Mouse (Mus musculus) embryonic facial prominence, embryonic 11.5 days (tissue): ENCODE results near the gene Slc29a2. TPM values are rescaled to one million over a fixed set of nuclear protein-coding genes. Genes with fewer than 3 reads are reported as not detected.

ENCODE experiments used
- ATAC-seq: fragments of 200-750 bp; cut with Nextera tagmentation; replicated peaks from 2 replicates; pipeline ENCODE4 v1.8.0; 2017; ENCODE audit warnings: low read depth; ENCODE audit not compliant: insufficient number of reproducible peaks, low FRiP score, low TSS enrichment
- DNase-seq: peaks from one replicate; pipeline ENCODE4 v3.0.0-alpha.2; 2015; ENCODE audit warnings: low spot score
- H3K27ac ChIP-seq: fragments of 300-500 bp; sonication (generic); replicated peaks from 2 replicates; pipeline ENCODE4 v1.5.1; 2014; ENCODE audit warnings: mild to moderate bottlenecking, low read depth, low read length, control low read depth
- H3K27me3 ChIP-seq: fragments of 300-500 bp; sonication (generic); 2 replicates; pipeline ENCODE4 v1.6.1; 2014; ENCODE audit warnings: mild to moderate bottlenecking, low read length, moderate library complexity, mixed read lengths; ENCODE audit not compliant: control insufficient read depth, insufficient read depth
- H3K36me3 ChIP-seq: fragments of 300-500 bp; sonication (generic); replicated peaks from 2 replicates; pipeline ENCODE4 v1.6.1; 2014; ENCODE audit warnings: low read depth, mild to moderate bottlenecking, low read length, moderate library complexity, mixed read lengths; ENCODE audit not compliant: control insufficient read depth, insufficient read depth
- H3K4me1 ChIP-seq: fragments of 300-500 bp; sonication (generic); 2 replicates; pipeline ENCODE4 v1.6.1; 2014; ENCODE audit warnings: low read length, mixed read lengths; ENCODE audit not compliant: control insufficient read depth, insufficient read depth
- H3K4me2 ChIP-seq: fragments of 300-500 bp; sonication (generic); 2 replicates; pipeline ENCODE4 v1.6.1; 2014; ENCODE audit warnings: low read depth, mild to moderate bottlenecking, control low read depth, low read length, moderate library complexity
- H3K4me3 ChIP-seq: fragments of 300-500 bp; sonication (generic); 2 replicates; pipeline ENCODE4 v1.5.1; 2014; ENCODE audit warnings: low read depth, low read length, control low read depth
- H3K9ac ChIP-seq: fragments of 300-500 bp; sonication (generic); replicated peaks from 2 replicates; pipeline ENCODE4 v1.6.1; 2014; ENCODE audit warnings: mild to moderate bottlenecking, control low read depth, low read length
- H3K9me3 ChIP-seq: fragments of 300-500 bp; sonication (generic); replicated peaks from 2 replicates; pipeline ENCODE4 v1.6.1; 2016; ENCODE audit warnings: mild to moderate bottlenecking, low read length, inconsistent platforms, mixed read lengths; ENCODE audit not compliant: control insufficient read depth
- WGBS: fragments of 180-500 bp; shearing (Covaris S2); extraction: QIAGEN DNeasy Blood & Tissue Kit; methylation state at CpG from one replicate; pipeline ENCODE4 v1.1.7; 2014; 5-methylcytosine and 5-hydroxymethylcytosine counted together
- polyA plus RNA-seq: library from polyadenylated mRNA; unstranded; fragments of >200 nt; fragmentation: Nextera tagmentation; extraction: Ambion mirVana; gene quantifications from 2 replicates; pipeline ENCODE4 v1.2.1, GENCODE M21; 2014

Gene Slc29a2
- polyA plus RNA-seq, 1 experiment from 2014 or later, result 4.4 TPM

DNA sequence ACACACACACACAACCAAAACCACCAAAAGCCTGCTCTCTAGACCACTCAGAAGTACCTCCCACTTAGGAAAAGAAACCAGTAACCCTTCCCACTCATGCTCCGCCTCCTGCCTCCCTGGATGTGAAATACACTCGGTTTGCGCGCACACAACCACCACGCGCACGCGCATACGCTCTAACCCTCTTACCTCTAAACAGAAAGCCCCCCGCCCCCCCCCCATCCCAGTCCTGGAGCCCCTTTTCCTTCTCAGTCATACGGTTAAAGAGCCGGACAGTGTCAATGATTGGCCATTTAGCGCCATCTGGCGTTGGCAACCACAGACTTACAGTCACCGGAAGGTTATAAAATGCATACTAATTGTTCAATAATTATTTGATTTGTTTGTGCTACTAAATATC, 49.4 kb downstream of the Slc29a2 start:
- peak; percentile 93 for DNase-seq
- no peaks in the 10 kb centered on the region for H3K36me3 ChIP-seq
- H3K9ac ChIP-seq, result no peak overlapping the region; the same call in 1 of the 2 replicates
- H3K27ac ChIP-seq, result peak overlapping the region; percentile 81
- H3K4me2 ChIP-seq, result peak overlapping the region; percentile 97
- no peaks in the 10 kb centered on the region for H3K9me3 ChIP-seq
- H3K27me3 ChIP-seq, result peaks cover 3% of the 10 kb centered on the region
- under 1% methylated on average over 15 of the region's 15 CpGs for WGBS
- H3K4me3 ChIP-seq, result peak overlapping the region; percentile 35
- peaks cover 20% of the 10 kb centered on the region for H3K4me1 ChIP-seq
- ATAC-seq, result no peak

DNA sequence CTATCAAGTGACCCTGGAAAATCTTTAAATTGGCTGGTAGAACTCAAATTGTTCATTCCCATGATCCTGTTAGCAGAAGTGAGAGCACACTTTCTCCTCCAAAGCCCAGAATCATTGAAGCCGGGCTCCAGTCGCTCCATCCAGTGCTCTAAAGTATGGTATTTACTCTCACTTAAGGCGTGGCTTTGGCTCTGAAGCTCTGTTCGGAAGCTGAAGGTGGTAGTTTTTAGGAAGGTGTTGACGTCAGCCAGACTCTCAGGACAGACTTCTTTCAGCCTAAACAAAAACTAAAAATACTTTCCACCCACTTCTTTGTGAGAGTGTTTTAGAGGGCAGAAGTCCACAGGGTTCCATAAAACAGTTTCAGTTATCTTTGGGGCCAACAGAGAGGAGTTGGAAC, 49.9 kb downstream of the Slc29a2 start:
- H3K27me3 ChIP-seq, result peaks cover 3% of the 10 kb centered on the region
- H3K4me2 ChIP-seq, result no peak overlapping the region
- no peak overlapping the region for H3K9ac ChIP-seq
- no peaks in the 10 kb centered on the region for H3K9me3 ChIP-seq
- H3K27ac ChIP-seq, result no peak overlapping the region
- DNase-seq, result no peak
- peaks cover 16% of the 10 kb centered on the region for H3K4me1 ChIP-seq
- no peaks in the 10 kb centered on the region for H3K36me3 ChIP-seq
- 44% methylated on average over 5 of the region's 5 CpGs for WGBS
- ATAC-seq, result no peak
- H3K4me3 ChIP-seq, result no peak overlapping the region

DNA sequence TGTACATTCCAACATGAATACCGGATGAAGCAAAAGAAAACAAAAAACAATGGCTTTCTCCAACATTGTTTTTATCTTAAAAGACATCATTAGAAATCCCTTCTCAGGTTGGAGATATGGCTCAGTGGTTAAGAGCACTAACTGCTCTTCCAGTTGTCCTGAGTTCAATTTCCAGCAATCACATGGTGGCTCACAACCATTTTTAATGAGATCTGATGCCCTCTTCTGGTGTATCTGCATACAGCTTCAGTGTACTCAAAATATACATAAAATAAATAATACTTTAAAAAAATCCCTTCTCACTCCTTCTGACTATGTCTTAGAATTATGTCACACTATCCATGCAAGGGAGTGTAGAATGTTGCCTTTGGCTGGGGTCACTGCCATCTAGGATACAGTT, 55.6 kb downstream of the Slc29a2 start:
- Histone ChIP-seq H3K4me1 (no peaks in the 10 kb centered on the region), H3K27ac (no peak overlapping the region), H3K36me3 (no peaks in the 10 kb centered on the region), H3K9ac (no peak overlapping the region), H3K4me2 (no peak overlapping the region), H3K9me3 (no peaks in the 10 kb centered on the region), H3K4me3 (no peak overlapping the region), H3K27me3 (peaks cover 33% of the 10 kb centered on the region)
- whole genome bisulfite sequencing, result 93% methylated on average over 1 of the region's 1 CpGs
- DNase-seq, result no peak
- no peak for ATAC-seq

Other genes with a start within 250 kb of the Slc29a2 start
- 92.9 and 109 TPM in 2 replicates for gene Rbm4, start 230.0 kb upstream of the Slc29a2 start, polyA plus RNA-seq
- 18.4 and 25.8 TPM in 2 replicates for gene Gm21992, start 212.2 kb upstream of the Slc29a2 start, polyA plus RNA-seq
- 110 and 111 TPM in 2 replicates for gene Rbm14, start 212.2 kb upstream of the Slc29a2 start, polyA plus RNA-seq
- gene Ccs, start 184.5 kb upstream of the Slc29a2 start, polyA plus RNA-seq, result 44.9 and 45.8 TPM in 2 replicates
- gene Ccdc87, start 184.5 kb upstream of the Slc29a2 start, polyA plus RNA-seq, result not detected in 2 replicates
- 20.9 and 30.3 TPM in 2 replicates for gene Ctsf, start 168.7 kb upstream of the Slc29a2 start, polyA plus RNA-seq
- 4.3 and 5.6 TPM in 2 replicates for gene Actn3, start 146.0 kb upstream of the Slc29a2 start, polyA plus RNA-seq
- gene Zdhhc24, start 145.2 kb upstream of the Slc29a2 start, polyA plus RNA-seq, result 7.4 and 8.7 TPM in 2 replicates
- gene Bbs1, start 117.2 kb upstream of the Slc29a2 start, polyA plus RNA-seq, result 4.7 and 4.8 TPM in 2 replicates
- gene Dpp3, start 95.6 kb upstream of the Slc29a2 start, polyA plus RNA-seq, result 133 and 138 TPM in 2 replicates
- gene Peli3, start 80.7 kb upstream of the Slc29a2 start, polyA plus RNA-seq, result 1.7 TPM in 2 replicates
- gene Mrpl11, start 61.7 kb upstream of the Slc29a2 start, polyA plus RNA-seq, result 164 and 173 TPM in 2 replicates
- gene Npas4, start 33.5 kb upstream of the Slc29a2 start, polyA plus RNA-seq, result not detected in 2 replicates
- 38.5 and 40.8 TPM in 2 replicates for gene B4gat1, start 15.0 kb downstream of the Slc29a2 start, polyA plus RNA-seq
- 0.96 and 1.6 TPM in 2 replicates for gene AC124502.3, start 15.0 kb downstream of the Slc29a2 start, polyA plus RNA-seq
- gene Brms1, start 17.5 kb downstream of the Slc29a2 start, polyA plus RNA-seq, result 47.5 and 47.9 TPM in 2 replicates
- gene Rin1, start 26.6 kb downstream of the Slc29a2 start, polyA plus RNA-seq, result 0.99 and 1.2 TPM in 2 replicates
- gene Cd248, start 44.2 kb downstream of the Slc29a2 start, polyA plus RNA-seq, result 43.1 and 48.4 TPM in 2 replicates
- gene Tmem151a, start 61.7 kb downstream of the Slc29a2 start, polyA plus RNA-seq, result 1.8 and 2.1 TPM in 2 replicates
- gene Yif1a, start 64.7 kb downstream of the Slc29a2 start, polyA plus RNA-seq, result 62.8 and 75.8 TPM in 2 replicates
- 48.9 and 54.0 TPM in 2 replicates for gene Cnih2, start 74.7 kb downstream of the Slc29a2 start, polyA plus RNA-seq
- gene Rab1b, start 83.2 kb downstream of the Slc29a2 start, polyA plus RNA-seq, result 214 and 235 TPM in 2 replicates
- 18.9 and 19.8 TPM in 2 replicates for gene Klc2, start 94.7 kb downstream of the Slc29a2 start, polyA plus RNA-seq
- gene Pacs1, start 249.3 kb downstream of the Slc29a2 start, polyA plus RNA-seq, result 24.4 and 28.4 TPM in 2 replicates